Mouse (Mus musculus) ES-E14 (cell line): ENCODE measurements at regions not wholly inside any gene's neighbourhood (a gene's known extent, or its start where the extent isn't known, plus 50 kb on each side); places are given as distances from the start of the nearest gene placed in this dataset.

ENCODE experiments used
- HCFC1 ChIP-seq: IDR thresholded peaks from 2 replicates; pipeline ENCODE4 v1.6.1; 2012; ENCODE audit warnings: low read length, inconsistent platforms, borderline replicate concordance; ENCODE audit not compliant: insufficient read depth
- ZNF384 ChIP-seq: IDR thresholded peaks from 2 replicates; pipeline ENCODE4 v1.6.1; 2012; ENCODE audit warnings: low read depth, low read length, inconsistent platforms

GRCm38 (mm10) chr7:137618406-137619133 lies 181.2 kb downstream of the Glrx3 start:
- TF ChIP-seq HCFC1: no peak
- no peak for TF ChIP-seq ZNF384
